23 mouse cellular contexts compared by ENCODE assay signal in the genomic region with DNA sequence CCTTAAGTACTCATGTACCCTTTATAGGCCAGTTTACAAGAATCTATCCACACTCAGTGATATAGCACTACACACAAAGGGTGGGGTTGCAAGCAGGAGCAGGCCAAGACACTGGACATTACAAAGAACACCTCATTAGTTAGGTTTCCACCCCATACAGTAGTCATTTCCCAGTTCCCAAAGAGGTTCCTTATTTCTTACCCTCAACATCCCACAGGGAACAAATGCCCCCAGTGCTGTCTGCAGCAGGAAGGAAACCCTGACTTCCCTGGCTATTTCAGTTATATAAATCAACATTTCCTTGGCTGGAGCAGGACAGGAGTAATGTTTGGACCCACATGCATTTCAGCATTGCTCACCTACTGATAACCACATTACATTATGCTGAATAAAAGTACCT.
"Had no signal": no experiment of that assay in that cellular context is flagged by ENCODE, and none has a peak within 500 bp of the region (broad histone marks: within the 10 kb centered on the region; RNA-seq: fewer than 3 reads in every experiment).

No protein-coding gene starts in this region.

- H3K9me3 ChIP-seq: forebrain, embryonic 15.5 days; heart, embryonic 13.5 days; heart, embryonic 15.5 days; hindbrain, embryonic 13.5 days; hindbrain, embryonic 15.5 days; limb, embryonic 13.5 days had no signal

- H3K27me3 ChIP-seq: forebrain, embryonic 15.5 days; heart, embryonic 13.5 days; heart, embryonic 15.5 days; hindbrain, embryonic 13.5 days; hindbrain, embryonic 15.5 days; limb, embryonic 13.5 days had no signal

- H3K4me3 ChIP-seq: forebrain, embryonic 15.5 days; heart, adult 2 months; heart, embryonic 13.5 days; heart, embryonic 15.5 days; hindbrain, embryonic 13.5 days; hindbrain, embryonic 15.5 days; limb, embryonic 13.5 days had no signal

- H3K4me1 ChIP-seq: forebrain, embryonic 15.5 days; hindbrain, embryonic 13.5 days; hindbrain, embryonic 15.5 days; limb, embryonic 13.5 days had no signal

- H3K36me3 ChIP-seq: forebrain, embryonic 15.5 days; heart, embryonic 15.5 days; hindbrain, embryonic 15.5 days; limb, embryonic 13.5 days had no signal

- H3K27ac ChIP-seq: forebrain, embryonic 15.5 days; heart, adult 2 months; heart, embryonic 13.5 days; heart, embryonic 15.5 days; hindbrain, embryonic 13.5 days; hindbrain, embryonic 15.5 days; hindbrain, postnatal 0 days; limb, embryonic 13.5 days had no signal

- H3K9ac ChIP-seq: forebrain, embryonic 15.5 days; forebrain, postnatal 0 days; heart, embryonic 13.5 days; heart, embryonic 15.5 days; hindbrain, embryonic 13.5 days; hindbrain, embryonic 15.5 days; limb, embryonic 13.5 days had no signal

- DNase-seq: forebrain, postnatal 0 days; gastrocnemius, postnatal 14 days; gastrocnemius, postnatal 36 days; heart, adult 11 months; heart, adult 2 months; heart, postnatal 14 days; heart, postnatal 36 days; kidney, adult 11 months; kidney, adult 8-10 months; kidney, postnatal 10 days; kidney, postnatal 25 days; layer of hippocampus, adult 9-11 months; layer of hippocampus, postnatal 36 days; left cerebral cortex, postnatal 4 days had no signal

- ATAC-seq: forebrain, embryonic 15.5 days; forebrain, postnatal 0 days; hindbrain, postnatal 0 days; intestine, embryonic 16.5 days had no signal

- H3K4me2 ChIP-seq: forebrain, embryonic 15.5 days; heart, embryonic 11.5 days; heart, embryonic 13.5 days; heart, embryonic 15.5 days; hindbrain, embryonic 13.5 days; hindbrain, embryonic 15.5 days; limb, embryonic 13.5 days had no signal
